Mouse (Mus musculus) skeletal muscle tissue, postnatal 0 days (tissue): Measurements from ENCODE around the gene Skp1a. TPM values are rescaled to one million over a fixed set of nuclear protein-coding genes. Genes with fewer than 3 reads are reported as not detected.

Experiments
- polyA plus RNA-seq: library from polyadenylated mRNA; unstranded; fragments of >200 nt; fragmentation: Nextera tagmentation; extraction: Ambion mirVana; gene quantifications from 2 replicates; pipeline ENCODE4 v1.2.1, GENCODE M21; 2015

The Skp1a gene
- 428 and 495 TPM in 2 replicates for polyA plus RNA-seq

DNA sequence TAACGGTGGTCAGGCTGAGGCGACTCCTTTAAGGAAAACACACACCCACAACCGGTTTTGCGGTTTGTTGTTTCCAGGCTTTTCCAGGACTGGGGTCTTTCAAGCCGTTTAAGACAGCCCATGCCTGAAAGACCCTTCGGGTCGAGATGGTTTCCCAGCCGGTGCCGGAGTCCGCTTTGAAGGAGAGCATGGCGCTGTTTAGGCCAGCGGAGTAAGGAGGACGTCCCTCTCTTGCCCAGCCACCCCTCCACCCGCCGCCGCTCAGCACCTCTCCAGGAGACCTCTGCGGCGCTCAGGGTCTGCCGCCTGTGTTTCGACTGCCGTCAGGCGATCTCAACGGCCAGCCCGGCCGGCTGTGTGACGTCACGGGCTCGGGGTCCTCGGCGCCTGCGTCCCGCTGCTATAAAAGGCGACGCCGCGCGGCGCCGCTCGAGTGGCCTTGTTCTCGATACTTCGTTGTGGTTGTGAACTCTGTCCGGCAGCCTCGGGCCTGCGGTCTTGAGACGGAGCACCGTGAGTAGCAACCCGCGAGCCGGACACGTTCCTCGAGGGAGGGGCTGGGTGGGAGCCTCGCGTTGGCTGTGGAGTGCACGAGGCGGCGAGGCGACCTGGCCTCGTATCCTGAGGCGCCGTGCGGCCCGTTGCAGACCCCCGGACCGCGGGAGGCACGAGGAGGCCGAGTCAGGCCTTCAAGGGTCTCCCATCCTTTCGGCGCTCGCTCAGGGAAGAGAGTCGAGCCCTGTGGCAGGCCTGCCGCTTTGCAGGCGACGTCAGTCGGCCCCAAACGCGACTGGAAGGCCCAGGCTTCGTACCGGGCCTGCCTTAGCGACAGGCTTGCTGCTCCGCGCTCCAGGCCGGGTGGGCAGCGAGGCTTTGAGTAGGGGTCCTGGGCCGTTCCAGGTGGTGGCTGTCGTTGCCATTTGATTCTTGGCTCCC lies at the start of gene Skp1a:
Skp1a (plus strand) TSS at position 390 of the 936 bp plus-strand sequence.

DNA sequence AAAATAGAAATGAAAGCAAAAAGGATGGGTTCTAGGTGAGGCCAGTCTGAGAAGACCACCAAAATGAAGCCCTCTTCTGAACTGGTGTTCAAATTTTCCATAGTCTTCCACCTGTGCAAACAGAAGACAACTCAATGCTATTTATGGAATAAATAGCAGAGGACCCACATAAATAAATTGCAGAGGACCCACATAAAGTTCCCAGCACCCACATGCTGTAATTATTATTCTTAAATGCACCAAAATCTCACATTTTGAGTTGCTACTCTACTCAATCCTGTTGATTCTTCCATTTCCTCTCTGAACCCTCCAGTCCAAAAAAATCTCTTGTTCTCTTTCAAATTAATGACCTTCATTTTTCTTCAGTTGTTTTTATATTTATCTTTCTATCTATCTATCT lies 17.9 kb upstream of the Skp1a start, which contains the start of gene Olfr1371:
Olfr1371 (minus strand) TSS at position 101 of the 400 bp plus-strand sequence.

GRCm38 (mm10) chr11:52282774-52283595 lies 51.2 kb downstream of the Skp1a start, which contains the start of gene Tcf7:
Gene Tcf7 (minus strand): TSS chr11:52283014.

Other genes with a start within 250 kb of the Skp1a start
- gene Ube2b, start 231.2 kb upstream of the Skp1a start, polyA plus RNA-seq: 364 and 443 TPM in 2 replicates
- gene Cdkl3, start 227.8 kb upstream of the Skp1a start, polyA plus RNA-seq: 10.5 and 10.7 TPM in 2 replicates
- gene Ppp2ca, start 133.3 kb upstream of the Skp1a start, polyA plus RNA-seq: 52.5 and 53.1 TPM in 2 replicates
- gene Olfr1373, start 86.5 kb upstream of the Skp1a start, polyA plus RNA-seq: not detected in 2 replicates
- gene Olfr1371, start 18.0 kb upstream of the Skp1a start, polyA plus RNA-seq: not detected in 2 replicates
- gene Tcf7, start 51.0 kb downstream of the Skp1a start, polyA plus RNA-seq: 1.5 and 1.6 TPM in 2 replicates
- gene Vdac1, start 128.9 kb downstream of the Skp1a start, polyA plus RNA-seq: 609 and 686 TPM in 2 replicates
- 110 and 114 TPM in 2 replicates for gene 9530068E07Rik, start 164.4 kb downstream of the Skp1a start, polyA plus RNA-seq